Mouse (Mus musculus) heart, postnatal 0 days (tissue): ENCODE results near the gene Nsun4. TPM values are rescaled to one million over a fixed set of nuclear protein-coding genes. Genes with fewer than 3 reads are reported as not detected.
A peak's percentile ranks its signal among the peaks of the same experiment; 100 is the strongest.

Source experiments
- ATAC-seq: fragments of 200-750 bp; cut with Nextera tagmentation; 2 replicates; pipeline ENCODE4 v1.8.0; 2017; ENCODE audit warnings: low read depth, moderate number of reproducible peaks, moderate library complexity; ENCODE audit not compliant: insufficient read depth
- DNase-seq: peaks from one replicate; pipeline ENCODE4 v3.0.0-alpha.2; 2016; ENCODE audit warnings: low spot score
- H3K27ac ChIP-seq: fragments of 300-500 bp; sonication (generic); 2 replicates; pipeline ENCODE4 v1.5.1; 2014; ENCODE audit warnings: low read depth, mild to moderate bottlenecking
- H3K27me3 ChIP-seq: fragments of 300-500 bp; sonication (generic); 2 replicates; pipeline ENCODE4 v1.6.1; 2014; ENCODE audit warnings: low read length, mixed read lengths; ENCODE audit not compliant: control insufficient read depth, insufficient read depth
- H3K36me3 ChIP-seq: fragments of 300-500 bp; sonication (generic); replicated peaks from 2 replicates; pipeline ENCODE4 v1.6.1; 2014; ENCODE audit warnings: low read length, mixed read lengths; ENCODE audit not compliant: control insufficient read depth, insufficient read depth
- H3K4me1 ChIP-seq: fragments of 300-500 bp; sonication (generic); 2 replicates; pipeline ENCODE4 v1.6.1; 2014; ENCODE audit warnings: antibody characterized with exemption; ENCODE audit not compliant: control insufficient read depth, insufficient read depth
- H3K4me2 ChIP-seq: fragments of 300-500 bp; sonication (generic); 2 replicates; pipeline ENCODE4 v1.6.1; 2014; ENCODE audit warnings: low read depth, mild to moderate bottlenecking, low read length, moderate library complexity
- H3K4me3 ChIP-seq: fragments of 300-500 bp; sonication (generic); 2 replicates; pipeline ENCODE4 v1.5.1; 2014; ENCODE audit warnings: low read depth, low read length
- H3K9ac ChIP-seq: fragments of 300-500 bp; sonication (generic); replicated peaks from 2 replicates; pipeline ENCODE4 v1.6.1; 2014; ENCODE audit warnings: low read depth, low read length, mixed read lengths
- H3K9me3 ChIP-seq: fragments of 300-500 bp; sonication (generic); replicated peaks from 2 replicates; pipeline ENCODE4 v1.6.1; 2016; ENCODE audit warnings: low read length; ENCODE audit not compliant: control insufficient read depth
- CTCF ChIP-seq: IDR thresholded peaks from 2 replicates; pipeline ENCODE4 v1.5.1; 2016; ENCODE audit warnings: antibody characterized with exemption, control low read depth, low read depth
- EP300 ChIP-seq: IDR thresholded peaks from 2 replicates; pipeline ENCODE4 v1.6.1; 2016; ENCODE audit warnings: antibody characterized with exemption, low read depth
- WGBS: fragments of 180-500 bp; shearing (Covaris S2); extraction: QIAGEN DNeasy Blood & Tissue Kit; methylation state at CpG from one replicate; pipeline ENCODE4 v1.1.7; 2014; 5-methylcytosine and 5-hydroxymethylcytosine counted together
- polyA plus RNA-seq: library from polyadenylated mRNA; unstranded; fragments of >200 nt; fragmentation: Nextera tagmentation; extraction: Ambion mirVana; gene quantifications from 2 replicates; pipeline ENCODE4 v1.2.1, GENCODE M21; 2015
- total RNA-seq: library from RNA; depleted of rRNA; stranded (reverse); fragments of >200 nt; gene quantifications from 2 replicates; pipeline ENCODE4 v1.2.3, GENCODE M21; 2014; ENCODE audit warnings: low replicate concordance

Nsun4 gene
- total and polyA plus RNA-seq, 2 experiments from 2014 or later, result 33.9 to 43.5 TPM

DNA sequence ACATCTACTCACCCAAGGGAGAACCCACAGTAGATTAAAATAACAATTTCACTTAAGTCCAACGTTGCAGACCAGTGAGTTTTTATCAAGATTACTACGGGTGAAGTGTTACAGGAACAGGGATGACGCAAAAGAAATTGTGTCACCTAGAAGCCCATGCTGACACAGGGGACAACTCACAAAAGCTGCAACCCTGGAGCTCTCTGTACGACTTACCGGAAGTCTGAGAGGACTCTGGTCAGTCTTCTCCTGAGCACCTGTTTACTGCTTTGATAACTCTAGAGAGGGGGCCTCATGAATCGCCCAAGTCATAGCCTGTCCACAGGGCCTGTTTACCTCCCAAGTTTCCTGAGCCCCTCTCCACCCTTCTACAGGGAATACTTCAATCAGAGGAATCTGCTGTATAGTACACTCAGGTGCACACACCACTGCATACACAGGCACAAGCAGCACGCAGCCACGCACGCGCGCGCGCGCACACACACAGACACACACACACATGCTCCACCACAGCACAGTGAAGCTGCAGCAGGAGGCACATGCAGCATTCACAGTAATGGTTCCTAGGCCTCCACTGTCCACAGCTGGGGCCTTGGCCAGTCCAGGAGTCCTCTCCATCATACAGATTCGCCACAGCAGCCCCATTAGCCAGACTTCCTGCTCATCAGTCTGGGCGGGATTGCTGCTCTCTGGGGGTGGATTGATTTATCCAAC is 58.9 kb downstream of the Nsun4 start:
- 80% methylated on average over 16 of the region's 16 CpGs for WGBS
- Histone ChIP-seq H3K27me3 (0 out of 2 replicates have a peak, but pooled peaks cover 7% of the 10 kb centered on the region), H3K4me1 (no peaks in the 10 kb centered on the region), H3K36me3 (no peaks in the 10 kb centered on the region), H3K4me3 (no peak overlapping the region), H3K27ac (no peak overlapping the region), H3K9me3 (no peaks in the 10 kb centered on the region), H3K4me2 (no peak overlapping the region), H3K9ac (no peak overlapping the region)
- DNase-seq, result no peak
- TF ChIP-seq CTCF, result no peak
- TF ChIP-seq EP300, result no peak
- ATAC-seq, result no peak

DNA sequence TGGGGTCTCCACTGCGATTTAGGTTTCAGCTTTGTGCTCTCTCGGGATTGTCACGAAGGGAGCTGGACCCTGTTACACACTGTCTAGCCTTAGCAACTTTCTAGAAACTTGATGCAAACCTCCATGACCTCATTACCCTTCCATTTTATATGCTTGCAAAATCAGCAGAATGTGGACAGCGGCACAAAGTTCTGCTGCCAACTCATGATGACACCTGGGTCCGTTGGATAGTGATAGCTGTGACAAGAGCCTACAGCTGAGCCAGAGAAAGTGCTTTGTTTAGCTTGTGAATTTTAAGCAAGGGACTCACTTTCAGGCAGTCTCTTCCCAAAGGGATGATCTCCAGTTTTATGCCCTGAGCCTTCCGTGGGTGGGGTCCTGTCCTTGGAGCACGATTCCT is 64.3 kb downstream of the Nsun4 start:
- Histone ChIP-seq H3K9me3 (no peaks in the 10 kb centered on the region), H3K9ac (no peak overlapping the region), H3K27me3 (0 out of 2 replicates have a peak, but pooled peaks cover 2% of the 10 kb centered on the region), H3K4me2 (no peak overlapping the region), H3K4me1 (no peaks in the 10 kb centered on the region), H3K27ac (no peak overlapping the region), H3K36me3 (no peaks in the 10 kb centered on the region), H3K4me3 (no peak overlapping the region)
- DNase-seq (no peak), ATAC-seq (no peak)
- TF ChIP-seq EP300 (no peak), CTCF (no peak)
- WGBS, result 69% methylated on average over 7 of the region's 7 CpGs

DNA sequence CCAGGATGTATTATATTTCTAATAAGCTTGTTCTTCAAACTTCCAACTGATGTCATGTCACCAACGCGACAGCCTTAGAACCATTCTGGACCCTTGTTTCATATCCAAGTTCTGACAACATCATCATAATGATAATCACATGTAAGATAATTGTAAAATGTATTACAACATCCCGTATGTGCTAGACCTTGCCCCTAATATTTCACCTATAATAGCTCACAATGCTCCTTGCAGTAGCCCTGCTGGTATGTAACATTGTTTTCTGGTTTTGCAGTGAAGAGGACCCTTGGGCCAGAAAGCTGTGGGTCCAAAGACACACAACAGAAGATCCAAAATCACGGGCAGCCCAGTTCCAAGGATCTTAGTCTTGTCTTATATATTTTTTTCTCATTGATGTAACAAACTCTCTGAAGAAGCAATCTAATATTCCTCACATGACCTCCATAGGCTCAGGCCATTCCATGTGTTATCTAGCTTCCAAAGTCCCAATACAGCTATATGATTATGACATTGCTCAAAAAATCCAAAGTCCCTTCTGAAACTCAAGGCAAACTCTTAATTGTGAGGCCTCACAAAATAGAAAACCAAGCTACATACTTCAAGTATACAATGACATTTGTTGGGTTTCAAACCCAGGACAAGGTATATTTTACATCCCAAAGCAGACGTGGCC is 65.7 kb downstream of the Nsun4 start:
- TF ChIP-seq EP300 (no peak), CTCF (no peak)
- H3K4me3 ChIP-seq, result no peak overlapping the region
- H3K9me3 ChIP-seq, result no peaks in the 10 kb centered on the region
- WGBS, result 66% methylated on average over 5 of the region's 5 CpGs
- H3K9ac ChIP-seq, result no peak overlapping the region
- ATAC-seq, result no peak
- no peak overlapping the region for H3K4me2 ChIP-seq
- no peaks in the 10 kb centered on the region for H3K4me1 ChIP-seq
- no peak for DNase-seq
- no peaks in the 10 kb centered on the region for H3K36me3 ChIP-seq
- H3K27me3 ChIP-seq, result peaks cover 11% of the 10 kb centered on the region; the same call in 1 of the 2 replicates
- no peak overlapping the region for H3K27ac ChIP-seq

DNA sequence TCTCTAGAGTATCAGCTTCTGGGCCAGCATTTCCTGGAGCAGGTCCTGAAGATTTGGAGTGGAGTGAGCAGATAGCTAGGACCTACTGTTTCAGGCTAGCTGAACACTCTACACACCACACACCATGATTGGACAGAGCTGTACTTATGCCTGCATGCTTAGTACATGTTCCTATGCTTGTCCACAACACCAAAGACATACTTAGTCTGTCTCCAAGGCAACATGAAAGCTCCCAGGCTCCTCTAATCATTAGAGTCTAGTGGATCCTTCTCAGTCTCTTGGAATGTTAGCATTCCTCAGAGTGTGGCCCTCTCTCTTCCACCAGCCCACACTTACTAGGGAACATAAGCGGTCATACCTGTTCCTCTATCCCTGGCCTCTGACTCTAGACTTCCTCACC is 66.2 kb downstream of the Nsun4 start:
- H3K9ac ChIP-seq, result no peak overlapping the region
- H3K27ac ChIP-seq, result no peak overlapping the region
- no peaks in the 10 kb centered on the region for H3K9me3 ChIP-seq
- peaks cover 11% of the 10 kb centered on the region; the same call in 1 of the 2 replicates for H3K27me3 ChIP-seq
- TF ChIP-seq EP300 (no peak), CTCF (no peak)
- H3K4me1 ChIP-seq, result no peaks in the 10 kb centered on the region
- H3K4me2 ChIP-seq, result no peak overlapping the region
- H3K4me3 ChIP-seq, result no peak overlapping the region
- 77% methylated on average over 1 of the region's 1 CpGs for WGBS
- no peak for DNase-seq
- no peaks in the 10 kb centered on the region for H3K36me3 ChIP-seq
- ATAC-seq, result no peak

DNA sequence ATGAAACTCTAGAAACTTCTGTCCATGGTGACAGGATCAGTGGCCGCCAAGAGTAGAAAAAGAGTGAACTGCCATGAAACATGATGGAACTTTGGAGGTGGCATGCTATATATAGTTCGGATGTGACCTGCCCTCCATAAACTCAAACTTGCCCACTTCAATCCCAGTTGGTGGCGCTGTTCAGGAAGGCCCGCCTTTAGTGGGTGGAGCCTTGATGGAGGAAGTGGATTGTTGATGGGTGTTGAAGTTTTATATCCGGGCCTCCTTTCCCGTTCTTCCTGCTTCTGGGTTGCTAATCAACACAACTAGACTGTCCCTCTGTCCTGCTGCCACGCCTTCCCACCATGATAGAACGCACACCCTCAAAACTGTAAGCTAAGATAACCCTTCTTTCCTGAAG is 68.7 kb downstream of the Nsun4 start:
- 29% methylated on average over 8 of the region's 8 CpGs for WGBS
- ATAC-seq, result no peak
- no peaks in the 10 kb centered on the region for H3K36me3 ChIP-seq
- H3K4me2 ChIP-seq, result no peak overlapping the region
- no peak overlapping the region for H3K27ac ChIP-seq
- H3K9ac ChIP-seq, result no peak overlapping the region
- H3K27me3 ChIP-seq, result peaks cover 33% of the 10 kb centered on the region
- no peak for DNase-seq
- no peak overlapping the region for H3K4me3 ChIP-seq
- TF ChIP-seq CTCF, result 0 out of 2 replicates have a peak, but pooled peaks have one; percentile 23
- TF ChIP-seq EP300, result no peak
- H3K9me3 ChIP-seq, result no peaks in the 10 kb centered on the region
- no peaks in the 10 kb centered on the region for H3K4me1 ChIP-seq
